Mouse (Mus musculus) embryo, embryonic 9.5 days (tissue): ENCODE measurements at regions not wholly inside any gene's neighbourhood (a gene's known extent, or its start where the extent isn't known, plus 50 kb on each side); places are given as distances from the start of the nearest gene placed in this dataset.

Experiments used
- DNase-seq: peaks from one replicate; pipeline ENCODE4 v3.0.0-alpha.2; 2017; ENCODE audit errors: extremely low spot score

DNA sequence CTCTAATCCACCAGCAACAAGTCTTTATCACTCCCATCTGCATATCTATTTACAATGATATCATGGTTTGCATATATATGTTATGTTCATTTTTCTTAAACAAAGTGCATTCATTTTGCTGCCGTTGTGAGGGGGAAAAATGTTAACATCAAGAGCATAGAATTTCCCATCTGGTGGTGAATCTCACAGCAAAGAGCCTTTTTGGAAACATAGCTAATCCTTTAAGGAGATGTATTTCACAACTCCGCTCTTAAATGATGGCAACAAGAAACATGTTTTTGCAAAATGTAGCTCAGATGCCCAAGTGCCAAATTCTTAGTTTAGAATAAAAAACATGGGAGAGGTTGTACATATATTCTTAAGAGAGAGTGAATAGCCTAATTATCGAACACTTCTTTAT, 99.3 kb upstream of the Col1a2 start:
- DNase-seq, result no peak

DNA sequence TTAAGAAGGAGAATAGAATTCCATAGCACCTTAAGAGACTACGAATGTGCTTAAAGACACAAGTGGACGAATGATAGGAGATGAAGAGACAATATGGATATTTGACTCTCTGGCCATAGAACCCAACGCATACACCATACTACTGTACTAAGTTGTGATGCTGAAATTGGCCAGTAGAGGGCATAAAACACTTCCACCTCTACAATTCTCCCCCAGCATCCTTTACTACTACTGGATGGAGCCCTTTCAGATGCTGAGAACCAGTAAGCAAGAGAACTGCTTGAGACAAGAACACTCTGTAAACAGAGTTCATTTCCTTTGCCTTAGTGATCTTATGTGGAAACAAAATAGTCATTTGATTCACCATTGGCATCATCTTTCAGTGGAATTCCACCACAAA, 96.9 kb upstream of the Col1a2 start:
- DNase-seq, result peak; percentile 27

DNA sequence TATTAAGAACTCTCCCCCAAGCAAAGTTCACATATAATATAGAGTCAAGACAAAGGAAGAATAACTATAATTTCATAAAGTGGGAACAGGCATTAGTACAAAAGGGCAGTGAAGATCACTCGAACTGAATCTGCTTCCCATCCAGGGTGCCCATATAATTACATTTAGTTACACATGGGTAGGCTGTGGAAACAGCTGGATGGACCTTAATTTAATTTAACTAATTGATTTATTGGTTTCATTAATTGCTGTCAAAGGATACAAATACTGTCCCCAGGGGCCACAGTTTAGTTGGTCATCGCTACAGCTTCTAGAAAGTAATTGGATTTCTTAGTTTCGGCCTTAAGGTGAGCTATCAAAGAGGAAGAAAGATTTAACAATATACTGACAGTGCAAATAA, 91.4 kb upstream of the Col1a2 start:
- DNase-seq, result no peak

DNA sequence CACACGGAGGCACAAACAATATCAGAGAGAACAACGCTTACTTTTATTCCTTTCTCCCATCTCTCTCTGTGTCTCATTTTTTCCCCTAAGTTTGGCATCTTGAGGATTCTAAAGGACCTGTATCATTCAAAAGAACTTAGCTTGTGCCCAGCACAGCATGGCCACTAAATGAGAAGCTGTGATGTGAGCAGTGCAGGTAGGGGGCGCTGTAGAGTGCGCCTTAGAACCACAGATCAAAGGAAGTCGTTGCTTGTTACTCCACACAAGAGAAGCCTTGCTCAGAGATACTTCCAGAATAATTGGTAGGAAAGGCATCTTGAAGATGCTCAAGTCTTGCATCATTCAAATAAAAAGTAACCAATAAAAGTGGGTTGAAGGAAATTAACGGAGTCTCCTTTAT, 90.4 kb upstream of the Col1a2 start:
- peak; percentile 43 for DNase-seq

DNA sequence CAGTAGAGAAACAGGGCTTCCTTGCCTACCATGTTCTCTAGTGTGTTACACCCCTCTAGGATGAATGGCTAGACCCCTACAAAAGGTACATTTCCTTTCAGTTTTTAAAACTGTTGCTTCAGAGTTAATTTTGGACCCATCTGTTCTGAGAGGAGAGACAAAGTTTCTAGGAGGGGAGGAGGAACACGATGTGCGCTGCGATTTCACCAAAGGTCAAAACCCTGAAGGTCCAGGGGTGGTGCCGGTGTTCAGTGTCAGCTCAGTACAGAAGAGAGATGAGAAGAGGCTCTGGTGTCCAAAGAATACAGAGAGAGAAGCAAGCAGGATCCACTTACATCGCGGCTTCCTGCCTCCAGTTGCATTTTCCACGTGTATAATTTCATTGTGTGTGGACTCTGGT, 89.4 kb upstream of the Col1a2 start:
- no peak for DNase-seq

DNA sequence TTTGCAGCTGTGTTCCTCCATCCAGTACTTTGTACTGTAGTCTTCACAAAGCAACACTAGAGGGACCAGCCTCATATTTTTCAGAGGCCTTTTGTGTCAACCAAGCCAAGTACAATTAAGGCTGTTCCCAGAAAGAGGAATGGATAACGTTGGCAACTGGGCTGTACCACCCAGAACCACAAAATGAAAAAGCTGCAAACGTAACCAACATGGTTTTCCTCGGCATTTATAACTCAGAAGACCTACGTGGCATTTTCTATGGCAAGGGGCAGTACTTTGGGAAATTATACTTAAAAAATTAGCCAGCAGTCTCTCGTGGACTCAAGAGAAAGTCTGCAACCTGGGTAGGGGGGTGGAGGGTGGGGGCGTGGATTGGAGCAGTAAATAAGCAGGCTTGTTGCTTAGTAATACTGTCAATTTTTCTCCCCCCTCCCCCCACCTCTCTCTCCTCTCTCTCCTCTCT, 87.3 kb upstream of the Col1a2 start:
- peak; percentile 42 for DNase-seq

DNA sequence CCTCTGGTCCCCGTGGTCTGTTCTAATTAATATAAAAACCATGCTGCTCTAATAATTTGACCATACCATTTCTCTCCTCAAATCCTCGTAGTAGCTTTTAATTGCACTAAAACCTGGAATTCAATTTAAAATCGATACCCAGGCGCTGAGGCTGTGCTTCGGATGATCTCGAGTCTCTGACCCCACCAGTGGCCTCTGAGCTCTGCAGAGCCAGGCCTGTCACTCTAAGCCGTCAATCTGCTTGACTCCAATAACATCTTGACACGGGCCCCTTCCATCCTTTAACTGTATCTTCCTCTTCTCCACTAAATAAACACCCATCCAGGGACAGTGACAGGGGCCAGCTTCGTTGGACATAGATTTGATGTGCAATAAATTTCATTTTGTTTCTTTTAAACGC, 86.2 kb upstream of the Col1a2 start:
- no peak for DNase-seq

DNA sequence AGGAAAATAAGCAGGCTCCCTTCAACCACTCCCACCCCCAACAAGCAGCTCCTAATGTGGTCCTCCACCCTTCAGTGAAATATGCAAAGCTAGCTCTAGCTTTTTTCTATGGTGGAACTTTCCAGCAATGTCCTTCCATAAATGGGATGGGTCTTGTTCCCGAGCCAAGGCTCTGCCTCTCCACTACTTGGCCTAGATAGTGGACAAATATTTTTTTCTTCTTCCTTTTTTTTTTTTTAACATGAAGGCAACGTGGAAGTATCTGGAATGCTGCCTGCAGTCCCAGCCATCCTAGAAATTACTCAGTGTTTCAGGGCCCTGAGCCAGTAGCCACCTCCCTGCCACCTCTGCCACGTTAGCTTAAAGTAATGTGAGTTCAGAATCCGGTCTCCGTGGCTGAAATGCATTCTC, 85.7 kb upstream of the Col1a2 start:
- DNase-seq, result no peak

DNA sequence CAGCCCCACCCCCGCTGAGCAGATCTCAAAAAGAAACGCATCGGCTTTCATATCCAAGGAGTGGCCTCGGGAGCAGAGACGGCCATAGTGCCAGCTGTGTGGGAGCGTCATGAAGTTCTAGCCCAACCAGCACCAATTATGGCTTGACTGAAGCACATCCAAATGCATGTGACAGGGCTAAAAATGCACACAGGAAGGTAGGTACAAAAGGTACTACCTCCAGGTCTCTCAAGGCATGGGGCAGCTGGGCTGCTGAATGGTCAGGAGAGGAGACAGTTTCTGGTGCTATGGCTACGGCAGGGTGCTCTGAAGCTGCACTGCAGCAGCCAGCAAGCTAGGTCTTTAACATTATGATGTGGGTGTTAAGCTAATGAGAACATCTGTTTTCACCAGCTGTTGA, 83.1 kb upstream of the Col1a2 start:
- DNase-seq, result no peak

DNA sequence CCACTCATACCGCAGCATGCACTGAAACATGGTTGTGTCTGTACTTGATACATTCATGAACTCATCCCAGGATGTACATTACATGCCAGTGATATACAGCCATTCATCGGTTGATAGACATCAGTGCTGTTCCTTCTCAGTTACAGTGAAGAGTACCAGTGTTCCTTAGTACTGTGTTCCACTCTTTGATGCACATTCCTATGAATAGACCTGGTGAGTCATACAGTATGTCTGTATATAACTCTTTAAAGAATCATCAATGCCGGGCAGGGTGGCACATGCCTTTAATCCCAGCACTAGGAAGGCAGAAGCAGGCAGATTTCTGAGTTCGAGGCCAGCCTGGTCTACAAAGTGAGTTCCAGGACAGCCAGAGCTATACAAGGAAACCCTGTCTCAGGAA, 77.5 kb upstream of the Col1a2 start:
- no peak for DNase-seq

DNA sequence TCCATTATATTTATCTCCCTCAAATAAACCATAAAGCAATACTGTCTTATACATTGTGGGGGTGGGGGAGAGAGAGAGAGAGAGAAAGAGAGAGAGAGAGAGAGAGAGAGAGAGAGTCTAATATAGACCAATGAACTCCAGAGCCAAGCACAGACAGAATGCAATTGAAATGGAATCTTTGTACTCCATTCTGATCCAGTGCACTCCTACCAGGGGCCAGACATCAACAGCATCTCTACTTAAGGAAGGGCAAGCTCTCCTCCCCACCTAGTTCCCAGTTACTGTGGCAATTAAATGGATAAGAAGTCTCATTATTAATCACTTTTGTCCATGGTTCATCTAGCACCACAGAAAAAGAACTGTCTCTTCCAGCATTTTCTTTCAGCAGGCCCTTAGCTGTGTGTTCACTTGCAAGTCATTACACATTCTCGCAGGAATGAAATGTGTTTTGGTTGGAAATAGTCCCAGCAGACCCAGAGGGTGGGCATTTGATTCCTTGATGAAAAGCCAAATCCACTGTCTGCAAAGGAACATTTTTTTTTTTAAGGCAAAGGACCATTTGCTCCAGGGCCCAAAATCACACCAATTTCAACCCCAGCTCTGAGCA, 73.8 kb upstream of the Col1a2 start:
- DNase-seq, result no peak

DNA sequence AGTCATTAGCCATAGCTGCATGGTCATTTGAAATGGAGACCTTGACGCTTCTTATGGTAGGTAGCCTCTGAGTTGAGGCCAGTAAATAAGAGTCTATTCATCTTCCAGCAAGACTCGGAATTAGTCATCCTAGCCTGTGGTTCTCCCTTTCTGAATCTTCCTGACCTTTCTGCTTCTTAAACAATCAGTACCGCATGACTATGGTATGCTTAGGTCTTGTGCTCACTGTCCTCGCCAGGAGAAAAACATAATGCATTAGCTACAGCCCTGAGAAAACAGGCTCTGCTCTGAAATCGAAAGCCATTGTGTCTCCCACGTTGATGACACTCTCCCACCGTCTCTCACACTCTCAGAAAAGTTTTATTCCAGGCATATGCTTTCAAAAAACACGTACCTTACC, 72.4 kb upstream of the Col1a2 start:
- DNase-seq, result no peak

DNA sequence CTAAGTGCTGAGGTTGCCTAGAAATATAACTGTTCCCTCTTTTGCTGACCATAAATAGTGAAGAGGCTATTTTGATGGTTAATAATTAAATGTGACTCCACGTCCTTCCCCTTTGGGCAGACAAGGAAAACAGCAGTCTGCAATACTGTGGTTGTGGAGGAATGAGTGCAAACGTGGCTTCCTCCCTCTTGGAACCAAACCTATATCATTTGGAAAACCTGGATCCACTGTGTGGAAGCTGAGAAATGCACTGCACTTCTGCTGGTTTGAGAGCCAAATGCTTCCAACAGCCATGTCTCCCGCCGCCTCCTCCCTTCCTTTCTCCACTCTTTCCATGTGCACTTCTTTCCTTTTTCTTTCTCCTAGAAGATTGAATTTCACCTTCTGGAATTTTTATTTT, 68.2 kb upstream of the Col1a2 start:
- DNase-seq, result no peak

DNA sequence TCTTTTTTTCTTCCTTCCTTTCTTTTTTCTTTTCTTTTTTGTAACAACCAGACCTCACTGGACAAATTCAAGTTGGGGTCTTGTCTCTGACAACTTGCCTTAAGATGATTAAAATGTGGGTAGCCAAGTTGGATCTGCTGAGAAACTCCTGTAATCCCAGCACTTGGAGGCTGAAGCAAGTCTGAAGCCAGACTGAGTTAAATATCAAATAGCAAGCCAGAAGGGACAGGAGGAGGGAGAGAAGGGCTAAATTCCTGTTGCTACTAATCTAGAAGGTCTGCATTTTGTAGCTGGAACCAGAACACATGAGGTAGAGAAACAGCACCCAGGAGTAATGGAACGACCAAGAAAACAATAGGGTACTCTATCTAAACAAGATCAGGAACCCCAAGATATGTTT, 67.7 kb upstream of the Col1a2 start:
- no peak for DNase-seq

DNA sequence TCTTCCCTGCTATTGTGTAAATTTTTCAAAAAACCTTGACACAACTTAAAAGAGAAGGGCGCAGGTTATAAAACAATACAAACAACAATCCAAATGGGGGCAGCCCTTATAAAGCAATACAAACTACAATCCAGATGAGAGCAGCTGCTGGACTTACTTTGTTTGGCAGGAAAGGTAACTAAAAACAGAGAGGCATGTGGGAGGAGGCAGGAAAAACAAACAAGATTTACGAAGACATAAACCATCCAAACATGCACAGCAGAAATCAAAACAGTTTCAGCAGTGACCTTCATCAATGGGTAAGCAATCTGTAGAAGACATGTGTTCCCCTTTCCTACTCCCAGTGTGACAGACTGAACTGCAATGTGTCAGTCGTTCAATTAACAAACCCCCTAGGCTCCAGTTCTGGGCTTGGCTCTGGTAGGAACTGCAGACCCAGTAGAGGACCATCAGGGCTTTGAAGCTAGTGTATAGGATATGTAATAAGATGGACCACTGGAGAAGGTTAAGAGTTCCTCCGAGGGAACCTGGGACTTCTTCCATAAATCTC, 62.9 kb upstream of the Col1a2 start:
- DNase-seq, result no peak

DNA sequence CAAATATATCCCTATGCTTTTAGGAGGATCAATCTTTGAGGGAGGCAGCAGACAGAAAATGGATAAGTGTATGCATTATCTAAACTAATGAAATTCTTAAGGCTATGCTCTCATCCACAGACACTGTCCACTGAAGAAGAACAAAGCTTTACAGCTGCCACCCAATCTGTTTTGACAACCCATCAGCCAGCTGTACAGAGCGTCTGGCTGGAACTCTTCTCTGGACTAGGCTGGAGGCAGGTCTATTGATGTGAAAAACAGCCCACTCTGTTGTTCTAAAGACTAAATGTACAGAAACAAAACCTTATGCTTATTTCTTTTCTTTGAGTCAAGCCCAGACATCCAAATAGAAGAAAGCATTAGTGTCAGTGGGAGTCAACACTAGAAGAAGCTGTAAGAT, 58.7 kb upstream of the Col1a2 start:
- no peak for DNase-seq

DNA sequence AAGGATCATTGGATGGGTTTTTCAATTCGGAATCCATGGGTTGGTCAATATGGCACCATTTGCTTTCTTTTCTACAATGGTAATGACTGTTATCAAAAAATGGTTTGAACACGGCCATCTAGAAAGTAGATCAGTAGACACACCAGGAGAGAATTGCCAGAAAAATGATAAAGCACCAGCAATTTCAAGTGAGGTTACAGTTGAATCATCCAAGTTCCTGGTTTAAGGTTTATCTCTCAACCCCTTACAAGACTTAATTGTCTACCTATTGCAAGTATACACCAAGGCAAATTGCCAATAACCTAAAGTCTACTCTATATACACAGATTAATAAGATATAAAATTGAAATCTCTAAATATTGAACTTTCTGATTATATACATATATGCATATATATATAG, 53.4 kb upstream of the Col1a2 start:
- DNase-seq, result no peak
